Mouse (Mus musculus): Measurements from ENCODE around the gene Trim10.

Gene Trim10

DNA sequence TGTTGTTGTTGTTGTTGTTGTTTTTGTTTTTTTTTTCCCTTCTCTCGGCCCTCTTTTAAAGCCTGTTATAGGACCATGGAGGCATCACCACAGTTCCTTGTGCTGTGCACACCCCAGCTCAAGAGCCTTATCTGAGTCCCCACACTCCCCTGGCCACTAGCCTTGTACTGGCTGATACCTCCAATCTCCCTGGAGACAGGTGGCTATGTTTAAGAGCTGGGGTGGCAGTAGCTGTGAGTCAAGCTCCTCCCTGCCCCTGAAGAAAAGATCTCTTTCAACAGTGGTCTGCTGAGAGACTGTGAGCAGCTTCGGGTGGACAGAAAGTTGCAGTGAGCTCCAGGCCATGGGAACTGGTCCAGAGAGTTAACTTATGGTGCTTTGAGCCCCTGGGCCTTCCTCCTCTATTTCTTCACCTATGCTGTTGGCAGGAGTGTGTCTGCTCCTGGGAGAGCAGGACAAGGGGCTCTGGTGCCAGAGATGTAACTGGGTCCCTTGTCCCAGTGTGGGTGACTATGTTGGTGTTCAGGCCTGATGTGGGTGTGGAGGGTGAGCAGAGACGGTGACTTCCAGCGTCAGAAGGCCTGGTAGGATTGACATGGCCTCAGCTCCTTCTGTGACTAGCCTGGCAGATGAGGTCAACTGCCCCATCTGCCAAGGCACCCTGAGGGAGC lies at the start of gene Trim10:
TSS of gene Trim10 (plus strand) at position 291 of the 671 bp plus-strand sequence.
- DNase-seq (ENCODE audit: low read depth, low spot score), result no peak

- DNase-seq (ENCODE audit: low read depth, low spot score), result peak; percentile 79
These were observed 45.4 kb upstream of the Trim10 start for GRCm38 (mm10) chr17:36824005-36824404.

GRCm38 (mm10) chr17:36825525-36825924 lies 43.8 kb upstream of the Trim10 start:
- DNase-seq (ENCODE audit: low read depth, low spot score), result peak; percentile 73

DNA sequence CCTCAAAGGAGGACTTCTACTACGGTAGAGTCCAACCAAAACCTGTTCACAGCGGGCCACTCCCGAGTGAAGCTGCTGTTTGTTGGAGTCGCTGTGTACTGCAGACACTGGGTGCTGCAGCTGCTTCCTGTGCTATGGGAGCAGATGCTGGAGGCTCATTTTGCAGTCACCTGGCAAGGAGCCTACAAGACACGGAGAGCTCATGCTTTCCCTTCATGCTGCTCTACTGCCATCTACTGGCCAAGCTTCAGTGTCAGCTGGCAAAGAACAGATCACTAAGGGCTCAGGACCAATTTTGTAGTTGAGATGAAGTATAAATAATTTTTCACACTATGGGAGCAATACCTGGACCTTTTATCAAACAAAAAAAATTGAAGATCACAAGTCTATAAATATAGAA lies 43.4 kb upstream of the Trim10 start:
- DNase-seq (ENCODE audit: low read depth, low spot score), result peak; percentile 89

- no peak for DNase-seq (ENCODE audit: low read depth, low spot score)
These were observed 40.9 kb upstream of the Trim10 start for GRCm38 (mm10) chr17:36828488-36828887.

- no peak for DNase-seq (ENCODE audit: low read depth, low spot score)
These were observed 38.9 kb upstream of the Trim10 start for GRCm38 (mm10) chr17:36830470-36830869.

DNA sequence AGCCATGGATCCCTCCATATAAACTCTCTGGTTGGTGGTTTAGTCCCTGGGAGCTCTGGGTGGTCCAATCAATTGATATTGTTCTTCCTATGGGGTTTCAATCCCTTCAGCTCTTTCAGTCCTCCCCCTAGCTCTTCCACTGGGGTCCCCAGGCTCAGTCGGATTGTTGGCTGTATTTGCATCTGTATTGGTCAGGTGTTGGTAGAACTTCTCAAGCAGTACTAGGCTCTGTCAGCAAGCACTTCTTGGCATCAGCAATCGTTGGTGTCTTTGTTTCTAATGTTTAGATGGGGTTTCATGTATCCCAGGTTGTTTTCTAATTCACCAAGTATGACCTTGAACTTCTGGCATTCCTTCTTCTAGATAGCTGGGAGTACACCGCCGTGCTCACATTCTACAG lies 36.7 kb upstream of the Trim10 start:
- DNase-seq (ENCODE audit: low read depth, low spot score), result no peak

- DNase-seq (ENCODE audit: low read depth, low spot score), result peak; percentile 83
These were observed 33.6 kb upstream of the Trim10 start for GRCm38 (mm10) chr17:36835591-36836426.

DNA sequence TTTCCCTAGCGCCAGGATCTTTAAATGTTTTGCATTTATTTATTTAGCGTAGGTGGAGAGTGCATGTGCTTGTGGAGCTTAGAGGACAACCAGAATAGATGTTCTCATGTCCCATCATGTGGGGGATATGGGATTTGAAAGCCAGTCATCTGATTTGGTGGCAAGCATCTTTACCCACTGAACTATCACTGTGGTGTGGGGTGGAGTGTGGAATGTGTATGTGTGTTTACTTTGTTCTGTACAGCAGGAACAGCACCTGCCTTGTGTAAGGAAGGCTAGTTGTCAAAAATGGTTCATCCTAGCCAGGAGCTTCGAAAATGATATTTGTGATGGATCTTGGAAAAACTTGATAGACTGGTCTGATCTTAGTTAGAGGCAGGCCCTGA lies 33.0 kb upstream of the Trim10 start:
- no peak for DNase-seq (ENCODE audit: low read depth, low spot score)

DNA sequence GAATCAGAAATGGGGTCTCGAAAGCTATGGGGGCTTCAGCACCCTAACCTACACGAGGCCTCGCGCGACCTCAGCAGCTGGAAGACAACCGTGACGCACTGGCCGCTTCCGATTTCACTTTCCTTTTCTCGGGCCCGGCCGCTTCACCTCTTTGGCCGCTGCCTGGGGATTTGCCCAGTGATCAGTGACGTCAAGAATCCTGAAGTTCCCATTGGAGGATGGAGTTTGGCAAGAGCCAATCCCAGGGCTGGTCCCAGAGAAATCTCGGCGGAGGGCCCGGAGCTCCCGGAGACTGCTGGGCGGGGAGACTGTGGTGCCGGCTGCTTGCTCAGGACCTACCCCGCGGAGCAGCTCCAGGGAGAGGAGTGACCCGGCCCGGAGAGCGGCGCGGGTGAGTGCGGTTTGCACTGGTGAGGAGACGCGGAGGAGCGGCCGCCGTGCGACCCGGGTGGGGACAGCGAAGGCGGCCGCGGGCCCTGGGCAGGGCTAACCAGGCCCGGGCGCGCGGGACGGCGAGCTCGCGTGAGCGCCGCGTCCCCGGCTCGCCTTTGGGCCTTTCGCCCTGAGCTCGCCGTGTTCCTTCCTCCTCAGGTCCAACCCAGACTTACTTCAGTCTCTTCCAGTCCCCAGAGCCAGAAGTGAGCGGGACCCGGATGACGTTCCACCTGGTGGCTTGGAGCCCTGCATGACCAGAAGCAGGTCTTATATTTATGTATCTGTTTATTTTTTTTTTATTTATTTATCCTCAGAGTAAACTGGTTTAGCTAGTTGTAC lies 32.3 kb upstream of the Trim10 start, which contains the start of gene Trim26:
TSS of gene Trim26 (plus strand) at position 261 of the 774 bp plus-strand sequence.
- peak; percentile 97 for DNase-seq (ENCODE audit: low read depth, low spot score)

DNA sequence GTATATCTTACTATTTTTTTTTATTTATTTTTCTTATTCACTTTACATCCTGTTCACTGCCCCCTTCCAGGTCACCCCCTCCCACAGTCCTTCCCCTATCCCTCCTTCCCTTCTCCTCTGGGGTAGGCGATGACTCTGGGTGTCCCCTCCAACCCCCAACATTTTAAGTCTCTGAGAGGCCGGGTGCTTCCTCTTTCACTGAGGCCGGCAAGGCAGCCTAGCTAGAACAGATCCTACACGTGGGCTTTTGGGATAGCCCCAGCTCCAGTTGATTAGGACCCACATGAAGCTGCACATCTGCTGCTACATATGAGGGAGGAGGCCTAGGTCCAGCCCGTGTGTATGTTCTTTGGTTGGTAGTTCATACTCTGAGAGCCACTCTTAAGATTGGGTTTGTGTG lies 30.4 kb upstream of the Trim10 start:
- DNase-seq (ENCODE audit: low read depth, low spot score), result no peak

- no peak for DNase-seq (ENCODE audit: low read depth, low spot score)
These were observed 29.4 kb upstream of the Trim10 start for GRCm38 (mm10) chr17:36839931-36840330.

DNA sequence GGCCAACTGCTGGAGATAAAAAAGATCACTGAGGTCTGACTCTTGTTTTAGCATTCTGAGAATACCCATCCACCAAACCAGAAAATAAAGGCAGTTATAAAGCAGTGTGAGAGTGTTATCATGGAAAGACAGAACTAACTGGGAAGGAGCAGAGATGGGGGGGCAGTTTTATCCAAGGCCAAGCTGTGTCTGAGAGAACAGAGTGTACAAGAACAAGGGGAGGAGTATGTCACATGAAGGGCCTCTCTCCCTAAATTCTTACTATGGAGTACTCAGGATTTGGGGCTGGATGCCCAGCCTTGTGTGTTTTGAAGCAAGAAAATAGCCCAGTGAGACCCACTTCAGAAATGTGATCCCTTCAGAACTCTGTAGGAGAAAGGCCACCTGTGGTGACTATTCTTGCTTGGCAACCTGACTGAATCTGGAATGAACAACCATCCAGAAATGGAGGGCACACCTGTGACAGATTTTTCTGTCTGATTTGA lies 28.4 kb upstream of the Trim10 start:
- no peak for DNase-seq (ENCODE audit: low read depth, low spot score)

- DNase-seq (ENCODE audit: low read depth, low spot score), result no peak
These were observed 25.7 kb upstream of the Trim10 start for GRCm38 (mm10) chr17:36843696-36844095.

DNA sequence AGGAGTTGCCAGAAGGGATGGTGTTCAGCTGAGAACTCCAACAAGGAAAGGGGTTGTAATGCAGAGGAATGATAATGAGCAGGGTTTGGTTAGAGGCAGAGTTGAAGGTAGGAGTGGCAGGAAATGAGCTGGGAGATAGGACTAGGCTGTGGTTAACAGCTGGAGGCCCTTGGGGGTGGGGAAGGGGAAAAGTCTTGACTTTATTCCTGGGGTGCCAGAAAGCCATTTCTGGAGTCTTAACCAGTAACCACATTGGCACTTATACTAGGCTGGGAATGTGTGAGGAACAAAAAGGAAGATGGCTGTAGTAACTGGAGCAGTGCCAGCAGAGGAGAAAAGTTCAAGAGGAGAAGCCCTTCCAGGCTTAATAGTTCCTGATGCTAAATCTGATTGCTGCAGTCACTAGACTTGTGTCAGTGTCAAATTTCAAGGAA lies 25.1 kb upstream of the Trim10 start:
- DNase-seq (ENCODE audit: low read depth, low spot score), result peak; percentile 27

- no peak for DNase-seq (ENCODE audit: low read depth, low spot score)
These were observed 24.6 kb upstream of the Trim10 start for GRCm38 (mm10) chr17:36844725-36845124.

- no peak for DNase-seq (ENCODE audit: low read depth, low spot score)
These were observed 20.5 kb upstream of the Trim10 start for GRCm38 (mm10) chr17:36848911-36849310.

GRCm38 (mm10) chr17:36849992-36850391 lies 19.4 kb upstream of the Trim10 start:
- no peak for DNase-seq (ENCODE audit: low read depth, low spot score)

- DNase-seq (ENCODE audit: low read depth, low spot score), result no peak
These were observed 18.2 kb upstream of the Trim10 start for GRCm38 (mm10) chr17:36851200-36851599.

- DNase-seq (ENCODE audit: low read depth, low spot score), result no peak
These were observed 17.7 kb upstream of the Trim10 start for GRCm38 (mm10) chr17:36851627-36852026.

- DNase-seq (ENCODE audit: low read depth, low spot score), result no peak
These were observed 13.9 kb upstream of the Trim10 start for GRCm38 (mm10) chr17:36855484-36855883.

- DNase-seq (ENCODE audit: low read depth, low spot score), result no peak
These were observed 13.1 kb upstream of the Trim10 start for GRCm38 (mm10) chr17:36856236-36856635.

All from CD4-positive, CD25-positive, alpha-beta regulatory T cell, adult 2 months (primary cell).